Mouse (Mus musculus) thymus, postnatal 36 days (tissue): ENCODE measurements around the gene Maff.
A peak's percentile ranks its signal among the peaks of the same experiment; 100 is the strongest.

ENCODE experiments used
- DNase-seq, 2 experiments: peaks; one replicate each; pipeline ENCODE4 v3.0.0; 2022; ENCODE audit warnings: mixed read lengths in 2 of 2

The Maff gene

DNA sequence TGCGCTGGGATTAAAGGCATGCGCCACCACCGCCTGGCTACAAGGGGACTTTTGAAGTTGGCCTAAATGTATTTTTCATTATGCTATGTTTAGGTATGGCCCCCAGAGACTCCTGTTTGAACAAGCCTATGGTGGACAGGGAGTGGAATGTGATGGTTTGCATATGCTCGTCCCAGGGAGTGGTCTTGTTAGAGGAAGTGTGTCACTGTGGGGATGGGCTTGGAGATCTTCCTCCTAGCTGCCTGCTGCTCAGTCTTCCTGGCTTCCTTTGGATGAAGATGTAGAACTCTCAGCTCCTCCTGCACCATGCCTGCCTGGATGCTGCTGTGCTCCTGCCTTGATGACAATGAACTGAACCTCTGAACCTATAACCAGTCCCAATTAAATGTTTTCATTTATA, 15.9 kb upstream of the Maff start:
- DNase-seq, result no peak

DNA sequence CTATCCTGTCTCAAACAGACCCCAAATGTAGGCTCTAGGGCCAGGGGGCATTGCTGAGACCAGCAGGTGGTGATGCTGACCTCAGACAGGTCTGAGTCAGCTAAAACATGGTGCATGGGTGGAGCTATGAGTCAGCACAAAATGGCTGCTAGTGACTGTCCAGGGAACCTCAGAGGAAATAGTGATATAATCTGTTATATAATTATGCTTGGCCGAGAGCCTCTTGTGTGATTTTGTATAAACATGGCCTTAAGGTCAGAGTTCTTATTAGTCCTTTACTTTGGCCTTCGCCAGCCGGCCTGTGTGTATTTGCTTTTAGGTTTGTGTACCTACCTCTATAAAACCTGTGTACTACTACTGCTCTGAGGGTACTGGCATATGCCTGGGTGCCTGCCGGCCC, 13.0 kb upstream of the Maff start:
- no peak for DNase-seq

DNA sequence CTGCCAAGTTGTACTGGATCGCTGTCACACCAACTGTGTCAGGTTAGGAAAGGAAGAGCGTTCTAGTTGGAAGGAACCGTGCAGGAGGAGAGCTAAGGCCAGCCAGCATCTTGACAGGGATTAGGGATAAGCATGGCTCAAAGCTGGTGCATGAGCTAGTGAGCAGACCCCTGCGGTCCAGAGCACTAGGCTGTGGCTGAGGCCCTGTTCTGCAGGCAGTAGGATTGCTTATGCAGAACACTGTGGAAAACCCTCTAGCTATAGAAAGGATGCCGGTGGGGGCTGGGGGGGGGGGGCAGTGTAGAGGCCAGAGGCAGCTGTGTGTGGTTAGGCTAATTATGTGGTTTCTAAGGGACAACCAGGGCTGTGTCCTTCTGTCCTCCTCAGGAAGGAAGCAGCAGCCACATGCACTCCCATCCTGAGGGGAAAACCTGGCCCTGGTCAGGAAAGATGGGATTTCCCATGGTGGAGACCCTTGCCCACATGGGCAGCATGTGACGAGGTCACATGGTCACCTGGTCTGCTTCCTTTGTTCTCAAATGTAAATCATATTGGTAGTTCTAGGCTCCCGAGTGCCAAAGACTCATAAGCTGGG, 11.3 kb upstream of the Maff start:
- no peak for DNase-seq

DNA sequence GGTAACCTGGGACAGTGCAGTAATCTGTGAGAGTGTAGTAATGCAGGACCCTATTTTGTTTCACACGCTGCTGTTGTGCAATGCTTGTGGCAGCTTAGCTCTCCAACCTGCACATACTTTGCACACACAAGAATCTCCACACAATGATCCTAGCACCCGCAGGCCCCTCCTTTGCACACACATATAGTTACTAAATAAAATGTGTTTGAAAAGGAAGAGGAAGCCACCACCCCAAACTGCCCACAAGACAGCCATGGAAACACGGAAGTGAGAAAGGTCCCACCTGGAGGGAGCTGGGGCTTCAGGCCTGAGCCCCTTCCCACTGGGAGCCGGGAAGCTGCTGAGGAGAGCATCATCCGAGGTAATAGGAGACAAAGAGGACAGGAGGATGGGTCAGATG, 7.4 kb upstream of the Maff start:
- DNase-seq, result no peak

DNA sequence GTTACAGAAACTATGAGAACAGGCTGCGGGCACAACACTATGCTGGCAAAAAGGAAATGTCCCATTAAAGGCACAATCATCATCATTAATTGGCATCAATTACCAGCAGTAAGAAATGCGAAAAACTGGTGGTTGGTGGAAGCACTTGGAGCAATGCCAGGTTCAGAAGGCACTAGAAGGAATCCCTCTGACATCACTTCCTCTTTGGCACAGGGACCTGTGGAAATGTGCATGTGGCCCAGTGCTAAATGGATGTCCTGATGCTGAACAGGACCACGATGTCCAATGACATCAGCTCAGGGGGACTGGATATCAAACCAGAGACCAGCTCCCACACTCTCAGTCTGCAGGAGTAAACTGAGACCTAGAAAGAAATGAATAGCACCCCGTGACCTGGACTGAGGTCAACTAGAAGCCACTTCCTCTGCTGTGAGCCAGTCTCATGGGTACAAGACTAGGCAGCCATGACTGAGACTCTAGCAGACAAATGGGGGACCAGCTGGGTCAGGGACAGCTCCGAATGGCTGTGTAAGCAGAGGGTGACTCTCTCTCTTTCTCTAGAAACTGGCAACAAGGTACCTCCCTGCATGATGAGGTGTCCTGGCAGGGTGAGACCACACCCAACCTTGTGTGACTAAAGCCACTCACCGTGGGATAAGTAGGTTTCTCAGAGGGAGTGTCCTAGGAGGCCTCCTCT, 3.6 kb upstream of the Maff start:
- DNase-seq, result no peak

DNA sequence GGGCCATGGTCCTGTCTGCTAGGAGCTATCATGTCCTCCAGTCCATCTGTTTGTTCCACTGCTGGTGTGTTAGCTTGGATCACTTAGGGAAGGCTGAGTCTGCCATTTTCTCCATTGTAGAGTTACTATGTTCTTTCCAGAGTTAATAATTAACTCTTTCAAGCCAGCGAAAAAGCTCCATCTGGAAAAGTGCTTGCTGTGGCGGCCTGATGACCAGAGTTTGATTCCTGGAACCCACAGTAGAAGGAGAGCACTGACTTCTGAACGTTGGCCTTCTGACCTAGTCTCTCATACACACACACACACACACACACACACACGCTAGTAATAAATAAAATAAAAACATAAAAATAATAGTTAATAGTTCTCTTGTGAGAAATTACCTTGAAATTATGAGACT, 1.8 kb upstream of the Maff start:
- no peak for DNase-seq

DNA sequence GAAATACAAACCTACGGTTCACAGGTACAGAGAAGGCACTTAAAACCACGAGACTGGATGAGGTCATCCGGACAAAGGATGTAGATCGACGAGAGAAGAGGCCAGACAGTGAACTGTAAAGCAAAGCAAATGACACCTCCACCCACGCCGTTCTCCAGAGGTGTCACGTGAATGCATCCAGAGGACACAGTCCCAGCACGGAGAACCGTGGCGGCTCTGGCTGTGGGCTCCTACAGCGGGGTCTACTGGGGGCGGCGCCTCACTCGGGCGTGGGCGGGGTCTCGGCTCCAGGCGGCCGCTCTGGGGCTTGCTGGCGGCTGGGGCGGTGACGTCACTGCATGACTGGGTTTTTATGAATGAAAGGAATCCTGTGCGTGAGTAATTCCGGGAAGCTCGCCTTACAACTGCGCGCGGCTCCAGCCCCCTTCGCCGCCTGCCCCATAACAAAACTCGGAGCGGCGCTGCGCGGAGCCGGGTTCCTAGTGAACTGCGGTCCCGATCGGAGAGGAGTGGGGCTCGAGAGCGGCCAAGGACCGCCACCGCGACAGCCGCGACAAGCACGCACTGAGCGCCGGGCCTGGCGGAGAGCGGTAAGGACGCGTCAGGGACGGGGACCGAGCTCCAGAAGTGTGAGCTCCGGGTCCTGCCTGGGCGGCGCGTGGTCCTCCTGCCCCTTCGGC, 884 bp downstream of the Maff start:
- DNase-seq, result peak; percentile 93 to 94

- DNase-seq, result peak; percentile 77 to 85
Measured at GRCm38 (mm10) chr15:79347845-79348506, 1.6 kb downstream of the Maff start.

GRCm38 (mm10) chr15:79348651-79349050, 2.2 kb downstream of the Maff start:
- no peak for DNase-seq

- DNase-seq, result no peak
Measured at GRCm38 (mm10) chr15:79350866-79351265, 4.4 kb downstream of the Maff start.

DNA sequence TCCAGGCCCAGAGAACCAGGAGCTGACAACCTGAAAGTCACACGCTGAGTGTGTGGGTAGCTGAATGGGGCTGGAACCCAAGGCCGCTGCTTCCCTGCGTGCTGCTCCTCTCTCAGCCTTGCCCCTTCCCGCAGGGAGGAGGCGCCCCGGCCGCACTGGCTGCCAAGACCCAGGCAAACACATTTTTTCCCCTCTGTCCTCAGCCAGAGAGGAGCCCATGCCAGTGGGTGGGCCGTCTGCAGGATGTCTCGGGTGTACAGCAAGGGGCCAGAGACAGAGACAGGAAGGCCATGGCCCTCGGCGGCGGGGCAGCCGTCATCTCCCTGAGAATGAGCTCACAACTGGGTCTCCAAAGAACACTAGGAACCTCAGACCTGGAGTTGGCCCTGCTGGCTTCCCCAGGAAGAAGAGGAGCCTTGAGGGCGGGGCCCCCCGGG, 4.9 kb downstream of the Maff start:
- DNase-seq, result no peak

DNA sequence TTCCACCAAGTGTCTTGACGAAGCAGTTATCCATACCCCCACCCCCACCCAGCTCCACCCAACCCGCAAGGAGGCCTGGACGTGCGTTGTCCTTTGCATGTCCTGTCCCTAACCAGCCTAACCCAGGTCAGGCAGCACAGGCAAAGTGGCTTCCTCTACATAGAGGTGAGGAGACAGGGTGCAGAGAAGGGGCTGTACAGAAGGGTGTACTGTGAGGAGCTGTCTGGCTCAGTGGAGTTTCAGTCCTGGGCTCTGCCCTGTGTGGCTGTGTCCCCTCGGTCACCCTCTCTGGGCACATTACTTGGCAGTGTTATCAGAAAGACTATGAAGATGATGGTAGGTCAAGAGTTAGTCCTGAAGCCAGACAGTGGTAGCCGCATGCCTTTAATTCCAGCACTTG, 6.1 kb downstream of the Maff start:
- DNase-seq, result no peak

DNA sequence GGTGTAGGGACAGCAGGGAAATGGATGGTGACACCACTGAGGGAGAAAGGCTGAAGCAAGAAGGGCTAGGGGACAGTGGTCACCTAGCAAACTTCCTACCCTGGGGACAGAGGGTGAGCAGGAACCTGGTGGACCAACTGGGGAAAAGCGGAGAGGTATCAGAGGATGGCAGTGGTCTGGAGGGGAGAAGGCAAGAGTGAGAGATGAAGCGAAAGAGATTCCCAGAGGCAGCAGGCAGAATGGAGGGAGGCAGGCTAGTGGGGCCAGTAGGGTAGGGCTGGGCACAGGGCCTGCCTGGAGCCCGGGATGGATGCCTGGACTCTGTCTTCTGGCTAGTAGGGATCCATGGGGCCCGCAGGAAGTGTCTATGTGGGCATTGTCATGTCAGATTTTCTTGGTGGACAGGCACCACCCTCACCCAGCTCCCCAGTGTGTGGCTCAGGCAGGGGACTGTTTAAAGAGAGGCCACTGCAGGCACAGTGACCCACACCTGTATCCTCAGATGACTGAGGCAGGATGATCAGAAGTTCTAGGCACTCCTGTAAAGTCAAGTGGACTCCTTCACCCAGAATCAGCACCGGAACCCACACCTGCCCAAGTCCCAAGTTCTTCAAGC, 7.4 kb downstream of the Maff start:
- no peak for DNase-seq

DNA sequence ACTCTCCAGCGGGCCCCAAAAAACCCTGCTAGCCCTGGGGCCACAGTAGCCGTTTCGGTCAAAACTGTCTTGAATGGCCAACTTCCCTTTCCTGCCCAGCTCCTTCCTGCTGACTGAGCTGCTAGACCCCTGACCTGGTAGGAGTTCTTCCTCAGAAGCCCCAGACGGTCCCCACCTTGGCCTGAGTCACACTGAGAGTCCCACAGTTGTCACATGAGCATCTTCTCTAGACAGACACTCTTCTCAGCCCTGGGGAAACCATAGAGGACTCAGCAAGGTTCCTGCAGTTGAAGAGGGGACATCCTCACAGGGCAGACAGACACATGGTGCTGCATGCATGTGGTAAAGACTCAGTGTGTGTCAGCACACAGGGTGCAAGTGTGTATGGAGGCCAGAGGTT, 8.2 kb downstream of the Maff start:
- DNase-seq, result no peak

DNA sequence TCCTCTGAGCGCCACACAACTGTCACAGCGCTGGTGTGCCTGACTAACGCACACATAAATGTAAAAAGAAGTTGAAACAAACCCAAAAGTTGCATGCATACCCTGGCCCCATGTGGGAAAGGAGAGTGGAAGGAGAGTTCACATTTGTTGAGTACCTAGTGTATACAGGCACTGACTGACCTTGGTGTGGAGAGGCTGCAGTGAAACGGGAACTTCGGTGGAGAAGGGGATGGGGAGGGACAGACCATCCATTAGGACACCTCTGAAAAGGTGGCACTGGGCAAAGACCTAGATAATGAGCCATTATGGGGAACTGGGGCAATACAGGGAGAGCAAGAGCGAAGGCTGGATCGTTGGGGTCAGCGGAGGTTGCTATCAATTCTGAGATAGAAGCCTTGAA, 10.1 kb downstream of the Maff start:
- DNase-seq, result no peak

DNA sequence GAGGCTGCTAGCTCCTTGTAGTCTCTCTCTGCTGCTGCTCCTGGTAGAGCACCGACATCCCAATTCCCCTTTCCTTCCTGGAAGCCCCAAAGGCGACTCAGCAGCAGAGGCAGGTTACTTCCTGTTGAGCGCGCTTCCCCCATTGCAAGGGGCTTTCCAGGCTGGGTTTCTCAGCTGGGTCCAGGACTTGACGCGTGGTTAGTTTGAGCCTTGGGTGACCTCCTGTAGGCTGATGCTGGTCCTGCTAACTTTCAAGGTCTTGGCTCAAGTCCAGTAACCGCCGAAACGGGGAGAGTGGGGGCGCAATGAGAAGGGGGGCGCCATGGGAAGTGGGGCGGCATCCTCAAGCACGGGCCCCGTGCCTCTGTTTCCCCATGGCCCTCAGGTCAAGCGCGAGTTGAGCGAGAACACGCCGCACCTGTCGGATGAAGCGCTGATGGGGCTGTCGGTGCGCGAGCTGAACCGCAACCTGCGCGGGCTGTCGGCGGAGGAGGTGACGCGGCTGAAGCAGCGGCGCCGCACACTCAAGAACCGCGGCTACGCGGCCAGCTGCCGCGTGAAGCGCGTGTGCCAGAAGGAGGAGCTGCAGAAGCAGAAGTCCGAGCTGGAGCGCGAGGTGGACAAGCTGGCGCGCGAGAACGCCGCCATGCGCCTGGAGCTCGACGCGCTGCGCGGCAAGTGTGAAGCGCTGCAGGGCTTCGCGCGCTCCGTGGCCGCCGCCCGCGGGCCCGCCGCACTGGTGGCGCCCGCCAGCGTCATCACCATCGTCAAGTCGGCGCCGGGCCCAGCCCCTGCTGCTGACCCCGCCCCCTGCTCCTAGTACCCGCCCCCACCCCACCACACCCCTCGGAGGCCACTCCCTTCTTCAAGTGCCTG, 10.9 kb downstream of the Maff start:
- DNase-seq, result peak; percentile 69 to 83

DNA sequence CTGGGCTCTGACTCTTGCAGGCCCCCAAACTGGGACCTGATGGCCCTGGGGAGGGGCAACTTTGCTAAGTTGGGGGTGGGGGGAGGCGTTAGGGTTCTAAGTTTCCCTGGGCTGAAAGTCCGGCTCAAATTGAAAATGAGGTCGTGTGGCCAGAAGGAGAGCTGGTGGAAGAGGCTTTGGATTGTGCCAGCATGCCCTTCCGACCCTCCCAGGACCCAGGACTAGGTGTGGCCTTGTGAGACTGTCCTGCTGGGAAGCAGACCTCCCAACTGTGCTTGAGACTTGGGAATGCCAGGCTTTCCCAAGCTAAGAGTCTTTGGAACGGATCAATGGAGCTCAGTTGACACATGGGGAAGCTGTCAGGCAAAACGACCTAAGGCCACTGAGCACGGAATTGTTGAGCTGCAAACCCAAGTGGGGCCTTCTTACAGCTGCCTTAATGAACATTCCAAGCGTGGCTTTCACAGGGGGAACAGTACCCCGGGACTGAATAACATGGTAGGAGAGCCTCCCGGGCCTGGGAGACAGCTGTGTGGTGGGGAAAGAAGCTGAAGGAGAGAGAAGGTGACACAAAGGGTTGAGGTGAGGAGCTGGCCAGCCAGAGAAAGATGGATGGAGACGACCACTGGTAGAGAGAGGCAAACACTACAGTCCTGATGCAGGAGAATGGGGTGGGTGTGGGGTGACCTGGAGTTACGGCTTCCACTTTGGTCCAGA, 11.7 kb downstream of the Maff start:
- no peak for DNase-seq

DNA sequence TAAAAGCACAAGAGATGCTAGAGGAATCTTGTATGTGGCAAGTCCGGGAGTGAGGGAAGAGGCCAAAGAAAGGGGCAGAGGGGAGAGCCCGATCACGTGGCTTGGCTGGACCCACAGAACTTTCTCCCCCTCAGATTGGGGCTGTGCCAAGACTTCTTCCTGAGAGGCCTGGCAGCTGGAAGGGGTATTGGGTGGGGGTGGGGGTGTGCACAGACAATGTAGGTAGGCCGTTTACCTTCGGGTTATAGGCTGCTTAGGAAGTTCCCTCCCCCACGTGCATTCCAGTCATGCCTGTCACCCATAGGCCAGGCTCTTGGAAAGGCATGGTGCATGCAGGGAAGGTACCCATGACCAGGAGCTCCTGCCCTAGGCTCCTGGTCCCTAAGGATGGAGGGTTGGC, 13.5 kb downstream of the Maff start:
- no peak for DNase-seq

DNA sequence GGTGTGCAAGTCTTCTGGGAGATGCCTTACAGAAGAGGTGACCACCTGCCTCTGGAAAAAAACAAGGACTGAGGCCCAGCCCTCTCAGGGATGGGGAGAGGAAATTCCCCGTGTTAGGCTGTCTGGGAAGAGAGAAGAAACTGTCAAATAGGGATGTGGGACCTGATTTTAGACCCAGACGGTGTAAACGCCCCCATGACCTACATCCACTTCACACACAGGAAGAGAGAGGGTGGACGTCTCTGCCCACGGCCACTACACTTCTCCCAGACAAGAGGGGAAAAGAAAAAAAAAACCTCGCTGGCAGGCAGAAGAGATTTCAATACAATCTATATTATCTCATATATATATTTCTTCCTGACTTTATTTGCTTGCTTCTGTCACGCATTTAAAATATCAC, 13.9 kb downstream of the Maff start:
- DNase-seq, result no peak

- DNase-seq, result no peak
Measured at GRCm38 (mm10) chr15:79361023-79361422, 14.6 kb downstream of the Maff start.

- no peak for DNase-seq
Measured at GRCm38 (mm10) chr15:79364120-79364519, 17.7 kb downstream of the Maff start.

GRCm38 (mm10) chr15:79365068-79365467, 18.6 kb downstream of the Maff start:
- DNase-seq, result no peak
